Mouse (Mus musculus) forebrain, postnatal 0 days (tissue): ENCODE results near the gene Aspscr1. TPM values are rescaled to one million over a fixed set of nuclear protein-coding genes. Genes with fewer than 3 reads are reported as not detected.

ENCODE experiments used
- ATAC-seq: fragments of 200-750 bp; cut with Nextera tagmentation; 2 replicates; pipeline ENCODE4 v1.8.0; 2017; ENCODE audit warnings: mild to moderate bottlenecking, moderate library complexity
- DNase-seq: peaks from one replicate; pipeline ENCODE4 v3.0.0-alpha.2; 2015
- H3K27ac ChIP-seq: fragments of 300-500 bp; sonication (generic); 2 replicates; pipeline ENCODE4 v1.5.1; 2014; ENCODE audit warnings: low read depth, mild to moderate bottlenecking, antibody characterized with exemption, low read length, moderate library complexity, mixed read lengths
- H3K27me3 ChIP-seq: fragments of 300-500 bp; sonication (generic); 2 replicates; pipeline ENCODE4 v1.6.1; 2014; ENCODE audit warnings: mild to moderate bottlenecking, low read length, mixed read lengths; ENCODE audit not compliant: insufficient read depth
- H3K36me3 ChIP-seq: fragments of 300-500 bp; sonication (generic); 2 replicates; pipeline ENCODE4 v1.6.1; 2014; ENCODE audit warnings: mild to moderate bottlenecking, moderate library complexity; ENCODE audit not compliant: insufficient read depth
- H3K4me1 ChIP-seq: fragments of 300-500 bp; sonication (generic); 2 replicates; pipeline ENCODE4 v1.6.1; 2014; ENCODE audit warnings: antibody characterized with exemption; ENCODE audit not compliant: insufficient read depth
- H3K4me2 ChIP-seq: fragments of 300-500 bp; sonication (generic); 2 replicates; pipeline ENCODE4 v1.6.1; 2014; ENCODE audit warnings: low read depth, mild to moderate bottlenecking, moderate library complexity
- H3K4me3 ChIP-seq: fragments of 300-500 bp; sonication (generic); 2 replicates; pipeline ENCODE4 v1.5.1; 2014; ENCODE audit warnings: low read depth, low read length, mixed read lengths
- H3K9ac ChIP-seq: fragments of 300-500 bp; sonication (generic); 2 replicates; pipeline ENCODE4 v1.6.1; 2014; ENCODE audit warnings: mild to moderate bottlenecking
- H3K9me3 ChIP-seq: fragments of 300-500 bp; sonication (generic); 2 replicates; pipeline ENCODE4 v1.6.1; 2016; ENCODE audit warnings: low read length
- CTCF ChIP-seq: sonication (generic); IDR thresholded peaks from 2 replicates; pipeline ENCODE4 v1.5.1; 2016; ENCODE audit warnings: antibody characterized with exemption, control low read depth, low read depth
- WGBS: fragments of 180-500 bp; shearing (Covaris S2); extraction: QIAGEN DNeasy Blood & Tissue Kit; methylation state at CpG from one replicate; pipeline ENCODE4 v1.1.7; 2014; 5-methylcytosine and 5-hydroxymethylcytosine counted together
- polyA plus RNA-seq: library from polyadenylated mRNA; unstranded; fragments of >200 nt; fragmentation: Nextera tagmentation; extraction: Ambion mirVana; gene quantifications from 2 replicates; pipeline ENCODE4 v1.2.1, GENCODE M21; 2015
- total RNA-seq: library from RNA; depleted of rRNA; stranded (reverse); fragments of >200 nt; gene quantifications from 2 replicates; pipeline ENCODE4 v1.2.3, GENCODE M21; 2014

Aspscr1 gene
- total and polyA plus RNA-seq, 2 experiments from 2014 or later = 102 to 137 TPM

DNA sequence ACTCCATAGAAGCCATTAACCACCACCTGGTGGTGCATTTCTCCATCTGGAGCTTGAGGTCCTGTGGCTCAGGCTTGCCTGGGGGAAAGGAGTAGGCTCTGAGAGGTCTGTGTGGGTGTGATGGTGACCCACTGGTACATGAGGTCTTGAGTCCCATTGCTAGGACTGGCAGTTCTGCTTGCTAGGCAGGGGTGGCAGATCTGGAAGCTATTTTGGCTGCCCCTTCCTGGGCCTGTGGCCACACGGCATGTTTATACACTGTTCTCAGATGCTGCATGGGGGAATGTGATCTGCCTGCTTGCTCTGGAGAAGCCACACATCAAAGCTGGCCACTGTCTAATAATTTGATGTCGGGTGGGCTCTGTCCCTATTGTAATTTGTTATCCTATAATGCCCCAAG is 11.3 kb downstream of the Aspscr1 start:
- no peaks in the 10 kb centered on the region for H3K27me3 ChIP-seq
- no peaks in the 10 kb centered on the region for H3K4me1 ChIP-seq
- no peak overlapping the region for H3K4me3 ChIP-seq
- no peak for TF ChIP-seq CTCF
- WGBS = 88% methylated on average over 2 of the region's 2 CpGs
- no peak overlapping the region for H3K27ac ChIP-seq
- H3K9ac ChIP-seq = no peak overlapping the region
- ATAC-seq (no peak), DNase-seq (no peak)
- peaks cover 64% of the 10 kb centered on the region for H3K36me3 ChIP-seq
- H3K9me3 ChIP-seq = no peaks in the 10 kb centered on the region
- H3K4me2 ChIP-seq = no peak overlapping the region

GRCm38 (mm10) chr11:120684660-120685059 is 11.9 kb downstream of the Aspscr1 start:
- no peaks in the 10 kb centered on the region for H3K27me3 ChIP-seq
- H3K27ac ChIP-seq = no peak overlapping the region
- 90% methylated on average over 2 of the region's 2 CpGs for WGBS
- no peak for DNase-seq
- ATAC-seq = no peak
- peaks cover 64% of the 10 kb centered on the region for H3K36me3 ChIP-seq
- H3K9me3 ChIP-seq = no peaks in the 10 kb centered on the region
- TF ChIP-seq CTCF = no peak
- no peaks in the 10 kb centered on the region for H3K4me1 ChIP-seq
- H3K4me2 ChIP-seq = no peak overlapping the region
- H3K9ac ChIP-seq = no peak overlapping the region
- no peak overlapping the region for H3K4me3 ChIP-seq

- Histone ChIP-seq H3K4me1 (no peaks in the 10 kb centered on the region), H3K36me3 (peaks cover 58% of the 10 kb centered on the region), H3K9me3 (no peaks in the 10 kb centered on the region), H3K4me3 (no peak overlapping the region), H3K4me2 (no peak overlapping the region), H3K9ac (no peak overlapping the region), H3K27me3 (no peaks in the 10 kb centered on the region), H3K27ac (no peak overlapping the region)
- DNase-seq = no peak
- no peak for ATAC-seq
- no peak for TF ChIP-seq CTCF
- 79% methylated on average over 20 of the region's 20 CpGs for WGBS
Observed at GRCm38 (mm10) chr11:120686650-120687272, 14.0 kb downstream of the Aspscr1 start.

DNA sequence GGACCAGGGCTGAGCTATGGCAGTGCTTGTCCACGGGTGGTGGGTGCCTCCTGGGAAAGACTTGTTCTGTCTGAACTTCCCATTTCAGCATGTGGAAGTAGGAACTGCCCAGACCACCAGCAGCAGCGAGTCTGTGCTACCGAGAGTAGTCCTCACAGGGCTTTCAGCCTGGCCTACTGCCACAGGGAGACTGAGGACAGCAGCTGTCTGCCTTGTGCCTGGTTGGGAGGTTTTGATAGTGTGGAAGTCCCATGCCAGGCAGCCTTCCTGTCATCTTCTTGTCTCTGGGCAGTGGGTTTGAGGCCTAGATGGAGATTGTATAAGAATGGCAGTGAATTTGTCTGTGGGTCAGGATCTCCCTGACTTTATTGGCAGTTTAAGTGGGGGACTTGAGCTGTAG is 16.6 kb downstream of the Aspscr1 start:
- no peak for ATAC-seq
- no peak overlapping the region for H3K4me2 ChIP-seq
- H3K9ac ChIP-seq = no peak overlapping the region
- DNase-seq = no peak
- WGBS = 85% methylated on average over 3 of the region's 3 CpGs
- no peaks in the 10 kb centered on the region for H3K9me3 ChIP-seq
- H3K27ac ChIP-seq = no peak overlapping the region
- no peak for TF ChIP-seq CTCF
- no peaks in the 10 kb centered on the region for H3K4me1 ChIP-seq
- peaks cover 47% of the 10 kb centered on the region for H3K36me3 ChIP-seq
- H3K27me3 ChIP-seq = no peaks in the 10 kb centered on the region
- H3K4me3 ChIP-seq = no peak overlapping the region

- no peak overlapping the region for H3K4me3 ChIP-seq
Observed at GRCm38 (mm10) chr11:120692471-120693011, 19.8 kb downstream of the Aspscr1 start.

DNA sequence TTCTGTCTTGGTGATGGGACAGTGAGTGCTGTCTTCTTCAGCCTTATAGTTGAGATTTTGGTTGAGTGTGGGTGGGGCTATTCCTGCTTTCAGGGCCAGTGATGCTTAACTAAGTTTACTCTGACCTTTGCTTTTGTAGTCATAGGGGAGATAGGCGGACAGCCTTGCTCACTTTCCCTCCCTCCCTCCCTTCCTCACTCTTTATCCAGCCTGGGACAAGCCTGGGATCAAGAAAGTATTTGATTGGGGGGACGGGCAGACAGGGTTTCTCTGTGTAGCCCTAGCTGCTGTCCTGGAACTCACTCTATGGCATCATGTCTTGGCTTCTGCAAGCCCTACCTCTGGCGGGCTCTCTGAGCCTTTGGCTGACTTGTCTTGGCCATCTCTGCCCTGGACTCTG is 20.7 kb downstream of the Aspscr1 start:
- ATAC-seq (no peak), DNase-seq (no peak)
- H3K4me2 ChIP-seq = no peak overlapping the region
- 77% methylated on average over 3 of the region's 3 CpGs for WGBS
- no peaks in the 10 kb centered on the region for H3K9me3 ChIP-seq
- no peaks in the 10 kb centered on the region for H3K4me1 ChIP-seq
- H3K4me3 ChIP-seq = no peak overlapping the region
- no peaks in the 10 kb centered on the region for H3K27me3 ChIP-seq
- H3K36me3 ChIP-seq = peaks cover 23% of the 10 kb centered on the region
- H3K9ac ChIP-seq = no peak overlapping the region
- H3K27ac ChIP-seq = no peak overlapping the region
- no peak for TF ChIP-seq CTCF

More at GRCm38 (mm10) chr11:120692471-120693011, 19.8 kb downstream of the Aspscr1 start:
- Histone ChIP-seq H3K9ac (no peak overlapping the region), H3K27ac (no peak overlapping the region), H3K27me3 (no peaks in the 10 kb centered on the region), H3K4me1 (no peaks in the 10 kb centered on the region), H3K9me3 (no peaks in the 10 kb centered on the region), H3K4me2 (no peak overlapping the region), H3K36me3 (peaks cover 28% of the 10 kb centered on the region)
- ATAC-seq (no peak), DNase-seq (no peak)
- no peak for TF ChIP-seq CTCF
- WGBS = 85% methylated on average over 4 of the region's 4 CpGs

GRCm38 (mm10) chr11:120695184-120695583 is 22.4 kb downstream of the Aspscr1 start:
- H3K27ac ChIP-seq = no peak overlapping the region
- no peaks in the 10 kb centered on the region for H3K4me1 ChIP-seq
- H3K36me3 ChIP-seq = peaks cover 12% of the 10 kb centered on the region; the same call in 1 of the 2 replicates
- 15% methylated on average over 4 of the region's 4 CpGs for WGBS
- DNase-seq (peak; percentile 31), ATAC-seq (peak; percentile 78)
- H3K9me3 ChIP-seq = no peaks in the 10 kb centered on the region
- H3K4me3 ChIP-seq = no peak overlapping the region
- TF ChIP-seq CTCF = no peak
- no peak overlapping the region for H3K4me2 ChIP-seq
- no peak overlapping the region for H3K9ac ChIP-seq
- no peaks in the 10 kb centered on the region for H3K27me3 ChIP-seq
